Mouse (Mus musculus): ENCODE measurements around the gene Pimreg.
A peak's percentile ranks its signal among the peaks of the same experiment; 100 is the strongest.

Pimreg gene

GRCm38 (mm10) chr11:72066330-72066729 lies 24.5 kb downstream of the Pimreg start:
- DNase-seq (ENCODE audit: low spot score) = peak; percentile 46

DNA sequence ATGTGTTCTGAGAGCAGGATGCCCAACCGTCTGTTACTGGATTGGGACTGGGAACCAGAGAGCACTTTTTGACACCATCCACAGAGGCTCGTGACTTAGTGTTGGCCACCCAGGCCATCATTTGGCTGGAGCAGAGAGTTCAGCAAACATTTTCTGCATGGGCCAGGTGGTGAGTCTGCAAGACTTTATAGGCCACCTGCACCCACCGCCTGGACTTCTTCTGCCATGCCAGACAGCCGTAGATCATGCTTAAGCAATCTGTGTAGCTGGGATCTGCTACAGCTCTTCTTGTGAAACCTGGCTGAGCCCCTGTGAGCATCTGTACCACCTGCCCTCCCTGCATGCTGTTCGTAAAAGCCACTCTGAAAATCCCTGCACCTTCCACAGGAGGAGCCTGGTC lies 25.5 kb downstream of the Pimreg start:
- DNase-seq (ENCODE audit: low spot score) = no peak

DNA sequence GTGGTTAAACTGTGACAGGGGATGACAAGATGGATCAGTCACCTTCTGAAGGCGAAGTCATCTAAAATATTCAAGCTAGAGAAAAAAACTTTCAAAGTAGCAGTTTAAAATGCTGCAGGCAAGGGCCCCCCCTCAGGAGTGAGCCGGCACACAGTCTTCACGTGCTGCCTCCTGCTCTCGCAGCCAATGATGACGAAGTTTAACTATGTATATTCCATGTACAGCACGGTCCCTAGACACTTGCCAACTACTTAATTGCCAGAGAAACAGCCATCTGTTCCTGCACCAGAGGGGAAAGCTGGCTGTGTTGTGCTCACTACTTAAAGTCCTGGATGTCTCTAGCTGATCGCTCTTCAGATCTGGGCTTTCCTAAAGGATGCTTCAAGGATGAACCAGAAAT lies 26.2 kb downstream of the Pimreg start:
- no peak for DNase-seq (ENCODE audit: low spot score)

DNA sequence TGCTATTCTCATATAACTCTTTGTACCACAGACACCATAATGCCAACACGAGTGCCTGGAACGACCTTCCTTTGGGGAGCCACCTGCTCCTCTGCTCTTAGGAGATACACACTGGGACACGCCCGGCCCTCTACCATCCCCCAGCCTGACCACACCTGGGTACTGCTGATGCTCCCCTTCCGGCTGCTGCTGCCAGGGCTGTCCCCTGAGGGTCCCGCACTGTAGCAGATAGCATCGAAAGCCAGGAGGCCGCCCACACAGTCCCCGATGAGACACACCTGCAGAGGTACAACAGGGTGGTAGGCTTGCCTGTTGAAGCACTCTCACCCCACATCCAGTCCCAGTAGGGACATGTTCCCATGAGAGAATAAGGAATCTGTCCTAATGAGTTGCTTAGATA lies 28.9 kb downstream of the Pimreg start:
- no peak for DNase-seq (ENCODE audit: low spot score)

DNA sequence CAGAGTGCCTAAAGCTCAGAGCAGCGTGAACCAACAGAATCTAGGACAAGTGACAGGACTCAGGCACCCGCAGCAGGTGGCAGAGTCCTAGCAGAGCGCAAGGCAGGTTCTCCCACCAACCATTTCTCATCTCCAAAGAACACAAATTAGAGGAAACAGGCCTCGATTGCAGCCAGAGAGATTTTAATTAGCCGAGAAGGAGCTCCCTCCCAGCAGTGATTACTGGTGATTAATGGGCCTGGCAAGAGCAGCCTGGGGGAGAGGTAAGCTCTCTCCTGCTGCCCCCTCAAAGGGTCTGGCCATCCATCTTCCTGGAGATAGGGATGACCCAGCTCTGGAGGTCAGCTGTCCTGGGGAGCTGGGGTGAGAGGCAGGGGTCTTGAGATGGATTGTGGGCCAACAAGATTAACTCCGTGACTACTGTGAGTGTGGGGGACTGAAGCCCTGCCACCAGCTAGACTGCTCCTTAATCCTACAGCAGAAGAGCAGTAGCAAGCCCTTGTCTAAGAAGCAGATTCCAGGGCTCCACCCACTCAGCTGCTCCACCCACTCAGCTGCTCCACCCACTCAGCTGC lies 30.6 kb downstream of the Pimreg start:
- no peak for DNase-seq (ENCODE audit: low spot score)

- DNase-seq (ENCODE audit: low spot score) = no peak
Measured at GRCm38 (mm10) chr11:72074230-72074629, 32.4 kb downstream of the Pimreg start.

DNA sequence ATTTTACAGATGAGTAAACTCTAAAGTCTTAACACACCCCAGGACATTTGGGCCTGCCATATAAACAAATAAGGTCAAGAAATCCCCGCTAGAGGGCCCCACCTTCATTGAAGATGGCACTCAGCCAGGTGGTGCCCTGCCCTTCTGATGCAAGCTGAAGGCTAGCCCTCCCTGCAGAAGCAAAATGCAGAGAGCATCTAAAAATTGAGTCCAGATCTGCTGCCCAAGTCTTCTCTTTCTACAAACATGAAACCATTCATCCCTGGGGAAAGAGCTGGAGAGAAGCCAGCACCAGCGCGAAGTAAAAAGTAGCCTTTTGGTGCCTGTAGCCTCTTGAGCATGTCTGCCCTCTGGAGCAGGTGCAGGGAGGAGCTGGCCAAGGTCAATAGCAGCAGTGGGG lies 36.2 kb downstream of the Pimreg start:
- DNase-seq (ENCODE audit: low spot score) = no peak

DNA sequence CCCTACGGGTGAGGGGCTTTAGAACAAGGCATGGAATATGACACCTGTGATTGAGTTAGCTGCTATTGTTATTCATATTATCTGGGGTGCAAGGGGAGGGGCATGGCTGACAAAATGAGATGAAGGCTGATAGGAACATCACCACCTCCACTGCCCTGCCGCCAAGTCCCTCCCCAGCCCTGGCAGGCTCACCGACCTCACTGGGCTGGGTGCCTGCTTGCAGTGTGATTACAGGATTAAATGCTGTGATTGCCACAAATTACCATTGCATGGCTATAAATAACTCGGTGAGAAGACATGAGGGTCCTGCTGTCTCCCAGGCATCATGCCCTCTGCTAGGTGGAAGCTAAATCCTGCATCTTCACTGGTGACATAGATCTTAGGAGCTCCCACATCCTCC lies 36.8 kb downstream of the Pimreg start:
- no peak for DNase-seq (ENCODE audit: low spot score)

GRCm38 (mm10) chr11:72080461-72080860 lies 38.6 kb downstream of the Pimreg start:
- DNase-seq (ENCODE audit: low spot score) = no peak

DNA sequence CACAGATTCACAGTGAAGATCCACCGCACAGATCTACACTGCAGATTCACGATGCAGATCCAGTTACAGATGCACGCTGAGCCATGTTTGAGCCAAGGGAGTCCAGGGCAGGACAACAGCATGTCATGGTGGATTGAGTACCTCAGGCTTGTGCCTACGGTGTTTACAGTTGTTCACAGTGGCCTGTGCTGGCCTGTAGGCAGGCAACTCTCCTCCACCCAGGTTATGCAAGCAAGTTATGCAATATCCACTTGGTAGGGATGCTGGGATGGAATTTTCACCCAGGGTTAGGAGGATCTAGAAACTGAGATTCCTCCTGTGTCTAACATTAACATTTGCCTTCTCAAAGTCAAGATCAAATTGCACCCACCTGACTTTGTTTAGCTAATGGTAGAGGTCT lies 40.8 kb downstream of the Pimreg start:
- DNase-seq (ENCODE audit: low spot score) = no peak

- DNase-seq (ENCODE audit: low spot score) = no peak
Measured at GRCm38 (mm10) chr11:72084337-72084736, 42.5 kb downstream of the Pimreg start.

GRCm38 (mm10) chr11:72086251-72087046 lies 44.6 kb downstream of the Pimreg start:
- DNase-seq (ENCODE audit: low spot score) = no peak

GRCm38 (mm10) chr11:72092390-72092789 lies 50.6 kb downstream of the Pimreg start:
- DNase-seq (ENCODE audit: low spot score) = no peak

- no peak for DNase-seq (ENCODE audit: low spot score)
Measured at GRCm38 (mm10) chr11:72094442-72094841, 52.6 kb downstream of the Pimreg start.

GRCm38 (mm10) chr11:72095994-72096393 lies 54.2 kb downstream of the Pimreg start:
- DNase-seq (ENCODE audit: low spot score) = no peak

All from urinary bladder, postnatal 14 days (tissue).